Mouse (Mus musculus) gastrocnemius, postnatal 10 days (tissue): ENCODE results near the gene Nudcd3. TPM values are rescaled to one million over a fixed set of nuclear protein-coding genes. Genes with fewer than 3 reads are reported as not detected.

Experiments used
- DNase-seq: peaks from one replicate; pipeline ENCODE4 v3.0.0; 2021; ENCODE audit warnings: mixed read lengths
- total RNA-seq, 2 experiments: library from RNA; stranded (reverse); gene quantifications; 2 replicates each; pipeline ENCODE4 v1.2.3; 2021

Gene Nudcd3
- total RNA-seq, 2 experiments from 2014 or later, result 57.6 to 59.3 TPM

- no peak for DNase-seq
Observed at GRCm38 (mm10) chr11:6063501-6064214, 136.6 kb downstream of the Nudcd3 start.

- DNase-seq, result no peak
Observed at GRCm38 (mm10) chr11:6063065-6063464, 137.2 kb downstream of the Nudcd3 start.

- no peak for DNase-seq
Observed at GRCm38 (mm10) chr11:6062329-6062728, 137.9 kb downstream of the Nudcd3 start.

GRCm38 (mm10) chr11:6061891-6062290, 138.3 kb downstream of the Nudcd3 start:
- DNase-seq, result no peak

- no peak for DNase-seq
Observed at GRCm38 (mm10) chr11:6059162-6059561, 141.1 kb downstream of the Nudcd3 start.

Other genes starting within 250 kb of the Nudcd3 start
- gene Ykt6, start 244.7 kb downstream of the Nudcd3 start, total RNA-seq, result 10 to 100 TPM; 46.7 to 50.4 TPM
- gene Camk2b, start 134.1 kb downstream of the Nudcd3 start, total RNA-seq, result 100 to 1,000 TPM; 188 to 190 TPM
- not detected for gene A730071L15Rik, start 386 bp downstream of the Nudcd3 start, total RNA-seq
- gene Npc1l1, start 29.7 kb upstream of the Nudcd3 start, total RNA-seq, result under 1 TPM; 0.05 to 0.18 TPM
- 10 to 100 TPM; 28.6 to 29.5 TPM for gene Ddx56, start 67.4 kb upstream of the Nudcd3 start, total RNA-seq
- 10 to 100 TPM; 63.9 to 64.0 TPM for gene Tmed4, start 74.5 kb upstream of the Nudcd3 start, total RNA-seq
- gene Ogdh, start 91.2 kb upstream of the Nudcd3 start, total RNA-seq, result 100 to 1,000 TPM; 437 to 480 TPM
- 10 to 100 TPM; 31.8 to 34.3 TPM for gene Zmiz2, start 188.7 kb upstream of the Nudcd3 start, total RNA-seq
- 100 to 1,000 TPM; 765 to 781 TPM for gene Ppia, start 215.0 kb upstream of the Nudcd3 start, total RNA-seq
- 10 to 100 TPM; 66.2 to 67.3 TPM for gene H2afv, start 244.0 kb upstream of the Nudcd3 start, total RNA-seq